In the genomic region with DNA sequence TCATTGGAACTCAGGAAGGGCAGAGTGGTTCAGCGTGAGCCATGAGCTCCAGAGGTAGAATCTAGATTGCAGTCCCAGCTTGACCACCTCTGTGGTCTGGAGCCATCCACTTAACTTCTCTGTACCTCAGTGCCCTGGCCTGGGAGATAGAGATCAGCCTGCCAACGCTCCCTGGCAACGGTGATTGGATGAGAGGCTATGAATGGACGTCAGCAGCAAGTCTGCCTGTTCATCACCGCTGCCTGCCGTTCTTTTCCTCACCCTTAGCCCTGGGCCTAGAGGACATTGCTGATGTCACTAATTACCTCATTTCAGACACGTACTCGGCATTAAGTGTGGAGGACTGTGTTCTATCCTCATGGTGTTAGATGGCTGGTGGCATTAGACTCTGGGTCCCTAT, we compare ENCODE assay signal across 23 mouse cellular contexts. TPM values are rescaled to one million over a fixed set of nuclear protein-coding genes. Genes with fewer than 3 reads are reported as not detected.
A peak's percentile ranks its signal among the peaks of the same experiment; 100 is the strongest.
DNase-seq lines count a peak whose midpoint lies in the region; ATAC-seq lines count a peak whose summit lies in the region.
"Had no signal": no experiment of that assay in that cellular context is flagged by ENCODE, and none has a peak within 500 bp of the region (broad histone marks: within the 10 kb centered on the region; RNA-seq: fewer than 3 reads in every experiment).

No protein-coding gene starts in this region.

- no peaks in the 10 kb centered on the region for H3K9me3 ChIP-seq in forebrain, embryonic 10.5 days
- no peaks in the 10 kb centered on the region for H3K9me3 ChIP-seq in forebrain, embryonic 12.5 days
- no peaks in the 10 kb centered on the region for H3K9me3 ChIP-seq in megakaryocyte, embryonic 14.5 days
- H3K9me3 ChIP-seq: forebrain, embryonic 15.5 days; heart, embryonic 10.5 days; heart, embryonic 13.5 days had no signal

- no peaks in the 10 kb centered on the region for H3K36me3 ChIP-seq in forebrain, embryonic 10.5 days (replicated peaks)
- H3K36me3 ChIP-seq in forebrain, embryonic 12.5 days (replicated peaks), result no peaks in the 10 kb centered on the region
- H3K36me3 ChIP-seq in megakaryocyte, embryonic 14.5 days (replicated peaks; ENCODE audit: low read length), result no peaks in the 10 kb centered on the region
- H3K36me3 ChIP-seq: forebrain, embryonic 15.5 days; heart, embryonic 10.5 days; heart, embryonic 13.5 days had no signal

- peak; percentile 32 for DNase-seq in adrenal gland, postnatal 14 days
- DNase-seq in adrenal gland, adult 8-10 months, result no peak
- no peak for DNase-seq in forebrain, embryonic 10.5 days (ENCODE audit: extremely low spot score, low spot score)
- DNase-seq: adrenal gland, postnatal 10 days; cerebellum, adult 11-12 months; cerebellum, adult 9-10 months; cerebellum, postnatal 36 days; gastrocnemius, postnatal 25 days; heart, adult 2 months; kidney, adult 18-20 months; kidney, adult 9 months had no signal

- H3K4me2 ChIP-seq in forebrain, embryonic 12.5 days, result no peak overlapping the region
- H3K4me2 ChIP-seq: forebrain, embryonic 15.5 days; heart, embryonic 13.5 days; hindbrain, embryonic 14.5 days had no signal

- 74% methylated on average over 8 of the region's 8 CpGs for WGBS in forebrain, embryonic 10.5 days
- WGBS in forebrain, embryonic 12.5 days, result 59% methylated on average over 8 of the region's 8 CpGs

- ATAC-seq in forebrain, embryonic 12.5 days (ENCODE audit: low FRiP score), result no peak
- no peak for ATAC-seq in megakaryocyte, adult 5-6 weeks (ENCODE audit: poor library complexity, severe bottlenecking)
- ATAC-seq: activated CD4-positive, CD25-positive, alpha-beta regulatory T cell, adult 4 months; CD4-positive, CD25-positive, alpha-beta regulatory T cell, adult 4 months; forebrain, embryonic 15.5 days; hindbrain, postnatal 0 days; inflammation-experienced regulatory T-cells, adult 6 months; intestine, embryonic 16.5 days had no signal

- peaks cover 48% of the 10 kb centered on the region for H3K4me1 ChIP-seq in forebrain, embryonic 10.5 days
- peaks cover 28% of the 10 kb centered on the region for H3K4me1 ChIP-seq in forebrain, embryonic 12.5 days
- peaks cover 26% of the 10 kb centered on the region for H3K4me1 ChIP-seq in megakaryocyte, embryonic 14.5 days

- H3K4me3 ChIP-seq in forebrain, embryonic 10.5 days, result no peak overlapping the region
- no peak overlapping the region for H3K4me3 ChIP-seq in forebrain, embryonic 12.5 days (replicated peaks)
- peak overlapping the region; percentile 12 for H3K4me3 ChIP-seq in megakaryocyte, embryonic 14.5 days (replicated peaks)
- H3K4me3 ChIP-seq: forebrain, embryonic 15.5 days; heart, adult 2 months; heart, embryonic 13.5 days had no signal

- 0 out of 2 replicates have a peak overlapping the region, but pooled peaks have one; percentile 6 for H3K27ac ChIP-seq in forebrain, embryonic 10.5 days
- no peak overlapping the region for H3K27ac ChIP-seq in forebrain, embryonic 12.5 days
- H3K27ac ChIP-seq: forebrain, embryonic 15.5 days; heart, adult 2 months; heart, embryonic 10.5 days; heart, embryonic 13.5 days; hindbrain, embryonic 14.5 days; hindbrain, postnatal 0 days had no signal

- H3K27me3 ChIP-seq in forebrain, embryonic 10.5 days (ENCODE audit: poor library complexity, severe bottlenecking), result peaks cover 91% of the 10 kb centered on the region
- peaks cover 46% of the 10 kb centered on the region for H3K27me3 ChIP-seq in forebrain, embryonic 12.5 days
- H3K27me3 ChIP-seq in megakaryocyte, embryonic 14.5 days (replicated peaks), result peaks cover 94% of the 10 kb centered on the region
- H3K27me3 ChIP-seq: forebrain, embryonic 15.5 days had no signal

- H3K9ac ChIP-seq in forebrain, embryonic 12.5 days, result no peak overlapping the region
- H3K9ac ChIP-seq: forebrain, embryonic 15.5 days; heart, embryonic 13.5 days; hindbrain, embryonic 14.5 days had no signal

RNA-seq across cellular contexts. Expression of a gene that starts 45.2 kb away (rescaled TPM):
- 98.9 and 107 TPM in 2 replicates for total RNA-seq in adrenal gland, postnatal 14 days (2021)
- 100 to 1,000 TPM; 100 to 139 (median 108) TPM for total RNA-seq in adrenal gland, adult 8-10 months (2022)
- polyA plus RNA-seq in forebrain, embryonic 10.5 days (2016; fragmentation: Nextera tagmentation; extraction: Ambion mirVana), result 43.4 and 45.6 TPM in 2 replicates
- 55.6 and 56.2 TPM in 2 replicates for polyA plus RNA-seq in forebrain, embryonic 12.5 days (2016; fragmentation: Nextera tagmentation; extraction: Ambion mirVana)
- polyA plus RNA-seq in megakaryocyte, embryonic 14.5 days (2012; ENCODE audit: insufficient read depth, low replicate concordance), result 60.7 and 62.9 TPM in 2 replicates
- 113 and 146 TPM in 2 replicates for total RNA-seq in megakaryocyte, adult 5-6 weeks (2015)
- total RNA-seq in megakaryocyte, adult 5-6 weeks (2017), result 79.4 and 92.9 TPM in 2 replicates
